Mouse (Mus musculus): ENCODE data around the gene Ldlrad3.

- TF ChIP-seq EP300 (IDR thresholded peaks at IDR 0.05; ENCODE audit: insufficient read depth, low read depth, low read length), result no peak
- no peak for TF ChIP-seq CTCF (IDR thresholded peaks at IDR 0.05)
- TF ChIP-seq POLR2A (IDR thresholded peaks at IDR 0.05; ENCODE audit: insufficient read depth, low read depth, low read length), result no peak
These were observed 187.1 kb downstream of the Ldlrad3 start for GRCm38 (mm10) chr2:101998911-101999572.
